Mouse (Mus musculus) liver, embryonic 11.5 days (tissue): Measurements from ENCODE around the gene Efcab11. TPM values are rescaled to one million over a fixed set of nuclear protein-coding genes. Genes with fewer than 3 reads are reported as not detected.

Experiments
- ATAC-seq: fragments of 200-750 bp; cut with Nextera tagmentation; replicated peaks from 2 replicates; pipeline ENCODE4 v1.8.0; 2017; ENCODE audit warnings: moderate number of reproducible peaks, mild to moderate bottlenecking, moderate TSS enrichment, moderate library complexity; ENCODE audit not compliant: low FRiP score
- DNase-seq: peaks from one replicate; pipeline ENCODE4 v3.0.0-alpha.2; 2017; ENCODE audit warnings: low spot score
- H3K27ac ChIP-seq: fragments of 300-500 bp; sonication (generic); 2 replicates; pipeline ENCODE4 v1.5.1; 2014; ENCODE audit warnings: mild to moderate bottlenecking, low read depth, low read length, control low read depth
- H3K27me3 ChIP-seq: fragments of 300-500 bp; sonication (generic); replicated peaks from 2 replicates; pipeline ENCODE4 v1.6.1; 2014; ENCODE audit warnings: low read length, mixed read lengths; ENCODE audit not compliant: control insufficient read depth, insufficient read depth
- H3K36me3 ChIP-seq: fragments of 300-500 bp; sonication (generic); 2 replicates; pipeline ENCODE4 v1.6.1; 2014; ENCODE audit warnings: mild to moderate bottlenecking, low read length, moderate library complexity, mixed read lengths; ENCODE audit not compliant: control insufficient read depth, insufficient read depth
- H3K4me1 ChIP-seq: fragments of 300-500 bp; sonication (generic); replicated peaks from 2 replicates; pipeline ENCODE4 v1.6.1; 2014; ENCODE audit warnings: low read length, mixed read lengths; ENCODE audit not compliant: control insufficient read depth, insufficient read depth
- H3K4me2 ChIP-seq: fragments of 300-500 bp; sonication (generic); 2 replicates; pipeline ENCODE4 v1.6.1; 2014; ENCODE audit warnings: mild to moderate bottlenecking, control low read depth, moderate library complexity
- H3K4me3 ChIP-seq: fragments of 300-500 bp; sonication (generic); 2 replicates; pipeline ENCODE4 v1.5.1; 2014; ENCODE audit warnings: low read depth, low read length, control low read depth
- H3K9ac ChIP-seq: fragments of 300-500 bp; sonication (generic); 2 replicates; pipeline ENCODE4 v1.6.1; 2014; ENCODE audit warnings: low read depth, low read length, control low read depth
- H3K9me3 ChIP-seq: fragments of 300-500 bp; sonication (generic); 2 replicates; pipeline ENCODE4 v1.6.1; 2016; ENCODE audit warnings: low read length, inconsistent platforms, mixed read lengths; ENCODE audit not compliant: control insufficient read depth
- WGBS: fragments of 180-500 bp; shearing (Covaris S2); extraction: QIAGEN DNeasy Blood & Tissue Kit; methylation state at CpG from one replicate; pipeline ENCODE4 v1.1.7; 2014; 5-methylcytosine and 5-hydroxymethylcytosine counted together
- polyA plus RNA-seq: library from polyadenylated mRNA; unstranded; fragments of >200 nt; fragmentation: Nextera tagmentation; extraction: Ambion mirVana; gene quantifications from 2 replicates; pipeline ENCODE4 v1.2.1, GENCODE M21; 2014

Efcab11 gene
- polyA plus RNA-seq, 1 experiment from 2014 or later: 8.9 TPM

DNA sequence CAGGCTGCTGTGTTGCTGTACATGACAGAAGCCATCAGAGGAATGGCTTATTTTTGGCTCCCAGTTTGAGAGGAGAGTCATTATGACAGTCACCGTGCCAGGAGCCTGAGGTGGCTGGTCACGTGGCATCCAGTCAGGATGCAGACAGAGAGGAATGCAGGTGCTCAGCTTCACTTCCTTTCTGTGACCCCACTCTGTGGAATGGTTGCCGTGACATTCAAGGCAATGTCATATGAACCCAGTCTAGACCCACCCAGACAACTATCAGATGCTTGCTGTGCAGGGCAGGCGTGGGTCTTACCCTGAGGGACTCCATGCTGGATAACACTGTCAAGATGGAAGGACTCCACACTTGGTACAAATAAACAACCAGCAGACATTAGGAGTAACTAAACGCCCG lies 146.0 kb downstream of the Efcab11 start:
- Histone ChIP-seq H3K27me3 (no peaks in the 10 kb centered on the region), H3K27ac (no peak overlapping the region), H3K4me2 (no peak overlapping the region), H3K36me3 (no peaks in the 10 kb centered on the region), H3K4me3 (no peak overlapping the region), H3K9ac (no peak overlapping the region), H3K9me3 (no peaks in the 10 kb centered on the region), H3K4me1 (no peaks in the 10 kb centered on the region)
- ATAC-seq (no peak), DNase-seq (no peak)
- WGBS: 83% methylated on average over 6 of the region's 6 CpGs

DNA sequence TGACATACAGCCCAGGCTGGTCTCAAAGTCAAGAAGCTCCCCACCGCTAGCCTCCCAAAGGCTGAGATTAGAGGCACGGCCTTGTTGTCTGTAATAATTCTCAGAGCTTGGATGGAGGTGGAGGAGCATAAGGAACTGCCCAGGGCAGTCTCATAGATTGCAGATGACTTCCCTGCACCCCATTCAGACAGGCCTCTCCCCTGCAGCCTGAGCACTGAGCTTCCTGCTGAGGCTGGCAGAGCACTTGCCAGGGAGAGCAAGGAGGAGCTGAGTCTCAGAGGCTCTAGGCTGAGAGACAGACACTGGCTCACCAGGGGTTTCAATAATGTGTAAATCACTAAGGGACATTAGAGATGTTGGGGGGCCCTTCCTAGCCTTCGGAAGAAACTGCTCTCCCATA lies 147.3 kb downstream of the Efcab11 start:
- Histone ChIP-seq H3K4me1 (no peaks in the 10 kb centered on the region), H3K36me3 (no peaks in the 10 kb centered on the region), H3K4me3 (no peak overlapping the region), H3K4me2 (no peak overlapping the region), H3K9me3 (no peaks in the 10 kb centered on the region), H3K27ac (no peak overlapping the region), H3K27me3 (no peaks in the 10 kb centered on the region), H3K9ac (no peak overlapping the region)
- DNase-seq (no peak), ATAC-seq (no peak)
- whole genome bisulfite sequencing: 62% methylated on average over 3 of the region's 3 CpGs

DNA sequence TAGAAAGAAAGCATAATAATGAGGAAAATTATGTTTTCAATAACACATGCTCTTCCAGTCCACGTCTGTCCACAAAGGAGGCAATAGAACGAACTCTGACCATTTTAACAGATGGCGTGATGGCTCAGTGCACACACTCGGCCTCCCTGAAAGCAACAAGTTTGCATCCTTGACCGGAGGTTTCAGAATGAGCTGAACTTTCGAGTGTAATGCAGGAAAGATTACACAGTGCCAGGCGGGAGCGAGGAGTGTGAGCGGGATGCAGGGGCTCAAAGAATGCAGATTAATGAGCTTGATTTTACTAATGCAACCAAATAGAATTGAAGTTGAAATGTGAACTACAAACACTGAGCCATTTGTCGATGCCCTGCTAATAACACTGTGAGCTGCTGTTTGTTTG lies 149.1 kb downstream of the Efcab11 start:
- H3K27me3 ChIP-seq: no peaks in the 10 kb centered on the region
- no peak for ATAC-seq
- H3K9ac ChIP-seq: no peak overlapping the region
- no peak for DNase-seq
- no peak overlapping the region for H3K4me3 ChIP-seq
- H3K27ac ChIP-seq: no peak overlapping the region
- no peaks in the 10 kb centered on the region for H3K9me3 ChIP-seq
- H3K4me2 ChIP-seq: no peak overlapping the region
- no peaks in the 10 kb centered on the region for H3K36me3 ChIP-seq
- 80% methylated on average over 10 of the region's 10 CpGs for WGBS
- H3K4me1 ChIP-seq: no peaks in the 10 kb centered on the region

DNA sequence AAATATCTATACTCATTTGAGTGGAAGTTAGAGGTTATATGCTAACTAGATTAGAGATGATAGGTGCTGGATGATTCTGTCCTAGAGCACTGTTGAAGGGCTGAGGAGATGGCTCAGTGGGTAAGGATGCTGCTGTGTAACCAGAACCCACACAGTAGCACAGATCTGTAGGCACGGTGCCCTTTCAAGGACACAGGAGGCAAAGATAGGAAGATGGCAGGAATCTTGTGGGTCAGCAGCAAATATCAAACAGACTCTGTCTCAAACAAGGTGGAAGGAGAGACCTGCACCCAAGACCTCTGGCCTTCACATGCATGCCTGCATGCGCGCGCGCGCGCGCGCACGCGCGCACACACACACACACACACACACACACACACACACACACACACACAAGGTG lies 160.0 kb downstream of the Efcab11 start:
- DNase-seq: no peak
- H3K27ac ChIP-seq: no peak overlapping the region
- no peaks in the 10 kb centered on the region for H3K4me1 ChIP-seq
- H3K9ac ChIP-seq: no peak overlapping the region
- WGBS: 99% methylated on average over 12 of the region's 12 CpGs
- no peaks in the 10 kb centered on the region for H3K36me3 ChIP-seq
- H3K4me2 ChIP-seq: no peak overlapping the region
- H3K27me3 ChIP-seq: no peaks in the 10 kb centered on the region
- ATAC-seq: no peak
- H3K9me3 ChIP-seq: no peaks in the 10 kb centered on the region
- H3K4me3 ChIP-seq: no peak overlapping the region

DNA sequence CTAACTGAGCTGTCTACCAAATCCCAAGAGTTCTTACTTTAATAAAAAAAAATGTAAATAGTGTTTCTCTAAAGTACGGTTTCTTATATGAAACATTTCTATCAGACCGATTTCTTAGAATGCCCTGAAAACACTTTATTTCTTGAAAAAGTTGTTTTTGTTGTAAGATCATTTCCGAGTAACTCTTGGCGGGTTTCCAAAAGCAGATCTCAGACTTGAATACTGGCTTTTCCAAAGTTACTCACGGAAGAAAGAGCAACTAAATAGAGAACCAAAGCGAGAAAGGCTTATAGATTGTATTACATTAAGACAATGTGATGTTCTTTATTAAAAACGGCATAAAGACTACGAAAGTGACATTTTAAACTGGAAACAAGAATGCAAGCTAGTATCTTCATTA lies 160.4 kb downstream of the Efcab11 start:
- DNase-seq: no peak
- no peak overlapping the region for H3K4me3 ChIP-seq
- H3K4me1 ChIP-seq: no peaks in the 10 kb centered on the region
- H3K9ac ChIP-seq: no peak overlapping the region
- no peak overlapping the region for H3K4me2 ChIP-seq
- no peak overlapping the region for H3K27ac ChIP-seq
- H3K36me3 ChIP-seq: no peaks in the 10 kb centered on the region
- 88% methylated on average over 8 of the region's 8 CpGs for WGBS
- no peaks in the 10 kb centered on the region for H3K9me3 ChIP-seq
- ATAC-seq: no peak
- no peaks in the 10 kb centered on the region for H3K27me3 ChIP-seq

DNA sequence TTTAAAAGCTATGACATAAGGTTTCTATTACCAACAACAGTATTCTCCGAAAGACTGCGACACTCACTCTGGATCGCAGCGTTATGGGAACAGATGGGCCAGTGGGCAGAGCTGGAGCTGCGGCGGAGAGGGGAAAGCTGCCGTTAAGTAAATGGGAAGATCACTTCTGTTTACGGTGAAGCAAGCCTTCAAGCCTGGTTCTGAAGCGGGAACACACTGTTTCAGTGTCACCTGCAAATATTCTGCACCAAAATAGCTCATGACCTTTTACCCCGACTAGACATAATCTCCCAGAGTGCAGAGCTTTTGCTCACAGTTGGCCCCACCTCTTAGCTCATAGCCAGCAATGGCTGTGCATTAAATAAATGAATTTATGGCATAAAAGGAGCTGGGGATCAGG lies 162.9 kb downstream of the Efcab11 start:
- Histone ChIP-seq H3K4me2 (no peak overlapping the region), H3K27ac (no peak overlapping the region), H3K4me3 (no peak overlapping the region), H3K27me3 (no peaks in the 10 kb centered on the region), H3K9me3 (no peaks in the 10 kb centered on the region), H3K9ac (no peak overlapping the region), H3K36me3 (no peaks in the 10 kb centered on the region), H3K4me1 (no peaks in the 10 kb centered on the region)
- ATAC-seq (no peak), DNase-seq (no peak)
- WGBS: 78% methylated on average over 10 of the region's 10 CpGs

DNA sequence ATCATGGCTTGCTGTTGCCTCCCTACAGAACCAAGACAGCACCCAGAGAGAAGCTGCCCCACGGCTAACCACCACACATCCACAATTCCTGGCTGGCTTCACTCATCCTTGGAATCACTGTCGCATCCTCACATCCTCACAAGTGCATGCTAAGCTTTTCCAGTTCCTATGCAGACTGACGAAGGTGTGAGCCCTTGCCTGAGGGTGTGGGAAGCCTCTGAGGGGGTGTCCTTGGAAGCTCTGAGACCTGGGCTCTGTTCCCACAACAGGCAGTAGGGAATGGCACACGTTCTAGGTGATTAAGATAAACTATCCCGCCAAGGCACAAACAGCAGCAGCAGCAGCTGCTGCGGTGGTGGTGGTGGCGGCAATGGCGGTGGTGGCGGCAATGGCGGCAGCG lies 164.5 kb downstream of the Efcab11 start:
- no peak overlapping the region for H3K4me3 ChIP-seq
- no peak overlapping the region for H3K9ac ChIP-seq
- H3K9me3 ChIP-seq: no peaks in the 10 kb centered on the region
- DNase-seq (no peak), ATAC-seq (no peak)
- WGBS: 85% methylated on average over 11 of the region's 11 CpGs
- H3K4me1 ChIP-seq: no peaks in the 10 kb centered on the region
- H3K27ac ChIP-seq: no peak overlapping the region
- H3K27me3 ChIP-seq: no peaks in the 10 kb centered on the region
- H3K4me2 ChIP-seq: no peak overlapping the region
- H3K36me3 ChIP-seq: no peaks in the 10 kb centered on the region

DNA sequence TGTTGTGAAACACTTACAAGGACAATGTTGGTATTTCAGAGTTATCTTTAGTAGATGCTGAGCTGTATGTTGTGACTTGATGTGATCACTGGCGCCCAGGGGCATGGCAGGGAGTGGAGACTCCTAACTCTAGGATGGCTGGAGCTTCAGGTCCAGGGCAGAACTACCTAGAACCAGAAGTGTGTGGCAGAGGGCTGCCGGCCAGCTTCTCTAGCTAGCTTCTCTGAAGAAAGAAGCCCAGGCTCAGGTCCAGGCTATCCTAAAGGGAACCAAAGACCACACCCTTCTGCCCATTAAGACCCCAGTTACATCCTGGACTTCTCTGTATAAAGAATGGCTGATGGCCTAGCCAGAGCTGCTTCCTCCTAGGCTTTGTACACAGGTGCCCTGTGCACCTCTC lies 166.1 kb downstream of the Efcab11 start:
- no peaks in the 10 kb centered on the region for H3K4me1 ChIP-seq
- H3K36me3 ChIP-seq: no peaks in the 10 kb centered on the region
- no peak for ATAC-seq
- H3K27ac ChIP-seq: no peak overlapping the region
- no peak for DNase-seq
- H3K9ac ChIP-seq: no peak overlapping the region
- H3K27me3 ChIP-seq: no peaks in the 10 kb centered on the region
- WGBS: 70% methylated on average over 2 of the region's 2 CpGs
- H3K9me3 ChIP-seq: no peaks in the 10 kb centered on the region
- H3K4me3 ChIP-seq: no peak overlapping the region
- H3K4me2 ChIP-seq: no peak overlapping the region

DNA sequence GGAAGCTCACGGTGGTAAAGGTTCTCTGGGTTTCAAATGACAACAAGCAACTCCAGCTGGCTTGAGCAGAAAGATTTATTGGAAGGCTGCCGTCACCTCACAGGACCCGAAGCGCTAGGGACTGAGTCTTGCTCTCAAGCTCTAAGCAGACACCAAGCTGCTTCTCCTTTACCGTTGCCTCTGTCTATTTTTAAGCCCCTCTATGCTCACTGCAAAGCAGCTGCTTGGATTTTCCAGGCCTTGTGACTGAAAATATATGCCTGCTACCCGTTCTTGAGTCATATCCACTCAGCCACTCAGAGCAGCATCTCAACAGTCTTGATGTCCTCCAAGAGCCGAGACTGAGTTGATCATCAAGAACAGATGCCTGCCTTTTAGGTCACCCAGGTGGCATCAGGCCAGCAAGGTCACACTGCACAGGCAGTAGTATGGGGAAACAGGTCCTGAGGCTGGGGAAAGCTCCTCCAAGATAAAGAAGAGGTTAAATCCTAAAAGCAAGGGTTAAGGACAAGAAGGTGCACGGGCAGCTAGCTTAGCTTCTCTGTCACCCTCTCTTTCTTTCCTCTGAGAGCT lies 168.1 kb downstream of the Efcab11 start:
- DNase-seq: no peak
- H3K4me1 ChIP-seq: no peaks in the 10 kb centered on the region
- WGBS: 69% methylated on average over 8 of the region's 8 CpGs

More for the DNA sequence above, 168.1 kb downstream of the Efcab11 start:
- no peak overlapping the region for H3K9ac ChIP-seq
- no peaks in the 10 kb centered on the region for H3K27me3 ChIP-seq
- no peak overlapping the region for H3K27ac ChIP-seq
- no peaks in the 10 kb centered on the region for H3K36me3 ChIP-seq
- H3K4me2 ChIP-seq: no peak overlapping the region
- no peak for ATAC-seq
- H3K4me3 ChIP-seq: no peak overlapping the region
- H3K9me3 ChIP-seq: no peaks in the 10 kb centered on the region
